Mouse (Mus musculus) stomach, postnatal 0 days (tissue): ENCODE measurements around the gene Shkbp1. TPM values are rescaled to one million over a fixed set of nuclear protein-coding genes. Genes with fewer than 3 reads are reported as not detected.
A peak's percentile ranks its signal among the peaks of the same experiment; 100 is the strongest.

Experiments used
- ATAC-seq: fragments of 200-750 bp; cut with Nextera tagmentation; 2 replicates; pipeline ENCODE4 v1.8.0; 2017; ENCODE audit not compliant: low FRiP score, low TSS enrichment
- DNase-seq: peaks from one replicate; pipeline ENCODE4 v3.0.0-alpha.2; 2016; ENCODE audit warnings: low spot score
- H3K27ac ChIP-seq: fragments of 300-500 bp; sonication (generic); replicated peaks from 2 replicates; pipeline ENCODE4 v1.5.1; 2014; ENCODE audit warnings: mild to moderate bottlenecking, control low read depth
- H3K27me3 ChIP-seq: fragments of 300-500 bp; sonication (generic); 2 replicates; pipeline ENCODE4 v1.6.1; 2014; ENCODE audit warnings: low read length; ENCODE audit not compliant: control insufficient read depth, insufficient read depth
- H3K36me3 ChIP-seq: fragments of 300-500 bp; sonication (generic); 2 replicates; pipeline ENCODE4 v1.6.1; 2014; ENCODE audit warnings: low read length, mixed read lengths; ENCODE audit not compliant: control insufficient read depth, insufficient read depth
- H3K4me1 ChIP-seq: fragments of 300-500 bp; sonication (generic); replicated peaks from 2 replicates; pipeline ENCODE4 v1.6.1; 2014; ENCODE audit warnings: antibody characterized with exemption; ENCODE audit not compliant: control insufficient read depth, insufficient read depth
- H3K4me2 ChIP-seq: fragments of 300-500 bp; sonication (generic); replicated peaks from 2 replicates; pipeline ENCODE4 v1.6.1; 2014; ENCODE audit warnings: low read depth, mild to moderate bottlenecking, control low read depth, moderate library complexity
- H3K4me3 ChIP-seq: fragments of 300-500 bp; sonication (generic); 2 replicates; pipeline ENCODE4 v1.5.1; 2014; ENCODE audit warnings: low read depth, low read length, control low read depth
- H3K9ac ChIP-seq: fragments of 300-500 bp; sonication (generic); 2 replicates; pipeline ENCODE4 v1.6.1; 2014; ENCODE audit warnings: mild to moderate bottlenecking, low read length, control low read depth, mixed read lengths
- H3K9me3 ChIP-seq: fragments of 300-500 bp; sonication (generic); 2 replicates; pipeline ENCODE4 v1.6.1; 2016; ENCODE audit warnings: low read length; ENCODE audit not compliant: control insufficient read depth
- CTCF ChIP-seq: IDR thresholded peaks from 2 replicates; pipeline ENCODE4 v1.5.1; 2016; ENCODE audit warnings: antibody characterized with exemption, low read depth, mild to moderate bottlenecking, moderate library complexity
- EP300 ChIP-seq: optimal IDR thresholded peaks from 2 replicates; pipeline ENCODE3; 2016; ENCODE audit warnings: antibody characterized with exemption
- WGBS: fragments of 180-500 bp; shearing (Covaris S2); extraction: QIAGEN DNeasy Blood & Tissue Kit; methylation state at CpG from one replicate; pipeline ENCODE4 v1.1.7; 2014; 5-methylcytosine and 5-hydroxymethylcytosine counted together
- polyA plus RNA-seq: library from polyadenylated mRNA; unstranded; fragments of >200 nt; fragmentation: Nextera tagmentation; extraction: Ambion mirVana; gene quantifications from 2 replicates; pipeline ENCODE4 v1.2.1, GENCODE M21; 2015

Shkbp1 gene
- polyA plus RNA-seq, 1 experiment from 2014 or later, result 26.3 TPM

- peak overlapping the region; percentile 55; the same call in 1 of the 2 replicates for H3K9ac ChIP-seq
- H3K27ac ChIP-seq, result no peak overlapping the region
- peak overlapping the region; percentile 72 for H3K4me2 ChIP-seq
- under 1% methylated on average over 49 of the region's 52 CpGs for whole genome bisulfite sequencing
- no peak for TF ChIP-seq EP300
- no peak for TF ChIP-seq CTCF
- peak; percentile 96 for ATAC-seq
- peak overlapping the region; percentile 40 for H3K4me3 ChIP-seq
- 0 out of 2 replicates have a peak, but pooled peaks cover 3% of the 10 kb centered on the region for H3K4me1 ChIP-seq
- H3K27me3 ChIP-seq, result peaks cover 2% of the 10 kb centered on the region; the same call in 1 of the 2 replicates
- DNase-seq, result peak; percentile 100
- no peaks in the 10 kb centered on the region for H3K9me3 ChIP-seq
- H3K36me3 ChIP-seq, result no peaks in the 10 kb centered on the region
These were observed 5.6 kb upstream of the Shkbp1 start for GRCm38 (mm10) chr7:27361283-27361946.

GRCm38 (mm10) chr7:27360749-27361148, 4.9 kb upstream of the Shkbp1 start:
- Histone ChIP-seq H3K4me3 (no peak overlapping the region), H3K9me3 (no peaks in the 10 kb centered on the region), H3K27me3 (peaks cover 2% of the 10 kb centered on the region; the same call in 1 of the 2 replicates), H3K4me1 (0 out of 2 replicates have a peak, but pooled peaks cover 5% of the 10 kb centered on the region), H3K4me2 (no peak overlapping the region), H3K9ac (no peak overlapping the region), H3K36me3 (no peaks in the 10 kb centered on the region), H3K27ac (no peak overlapping the region)
- no peak for DNase-seq
- ATAC-seq, result no peak
- 52% methylated on average over 6 of the region's 6 CpGs for WGBS
- TF ChIP-seq CTCF (no peak), EP300 (no peak)

GRCm38 (mm10) chr7:27359706-27360358, 4.0 kb upstream of the Shkbp1 start:
- WGBS, result 88% methylated on average over 9 of the region's 9 CpGs

GRCm38 (mm10) chr7:27359162-27359561, 3.3 kb upstream of the Shkbp1 start:
- no peak for ATAC-seq
- no peak for DNase-seq
- H3K9ac ChIP-seq, result no peak overlapping the region
- peaks cover 9% of the 10 kb centered on the region; the same call in 1 of the 2 replicates for H3K4me1 ChIP-seq
- H3K4me3 ChIP-seq, result no peak overlapping the region
- H3K27ac ChIP-seq, result no peak overlapping the region
- H3K27me3 ChIP-seq, result no peaks in the 10 kb centered on the region
- 58% methylated on average over 2 of the region's 2 CpGs for WGBS
- no peaks in the 10 kb centered on the region for H3K9me3 ChIP-seq
- no peaks in the 10 kb centered on the region for H3K36me3 ChIP-seq
- H3K4me2 ChIP-seq, result no peak overlapping the region
- TF ChIP-seq EP300, result no peak
- peak; percentile 26 for TF ChIP-seq CTCF

More at GRCm38 (mm10) chr7:27359706-27360358, 4.0 kb upstream of the Shkbp1 start:
- Histone ChIP-seq H3K9me3 (no peaks in the 10 kb centered on the region), H3K4me2 (no peak overlapping the region), H3K9ac (no peak overlapping the region), H3K4me1 (0 out of 2 replicates have a peak, but pooled peaks cover 5% of the 10 kb centered on the region), H3K4me3 (no peak overlapping the region), H3K27ac (no peak overlapping the region), H3K27me3 (peaks cover 2% of the 10 kb centered on the region; the same call in 1 of the 2 replicates), H3K36me3 (no peaks in the 10 kb centered on the region)
- ATAC-seq, result no peak
- no peak for DNase-seq
- TF ChIP-seq EP300 (no peak), CTCF (no peak)

DNA sequence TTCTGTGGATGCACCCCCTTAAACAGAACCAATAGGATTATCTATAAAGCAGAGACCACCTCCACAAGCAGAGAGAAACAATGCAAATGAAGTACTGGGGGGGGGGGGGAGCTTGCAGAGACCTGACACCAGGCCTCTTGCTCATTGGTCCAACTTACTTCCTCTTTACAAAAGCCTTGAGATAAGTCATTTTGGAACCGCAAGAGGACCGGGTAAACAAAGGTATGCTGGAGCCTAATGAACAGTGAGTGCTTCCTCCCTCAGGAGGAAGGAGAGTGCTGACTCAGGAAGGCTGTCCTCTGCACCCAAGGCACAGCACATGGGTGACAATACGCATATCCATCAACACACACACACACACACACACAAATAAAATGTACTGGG, 1.8 kb upstream of the Shkbp1 start:
- H3K9me3 ChIP-seq, result no peaks in the 10 kb centered on the region
- peak overlapping the region; percentile 77 for H3K4me2 ChIP-seq
- peak overlapping the region; percentile 88 for H3K27ac ChIP-seq
- TF ChIP-seq CTCF, result no peak
- no peak for DNase-seq
- no peak for ATAC-seq
- H3K4me3 ChIP-seq, result peak overlapping the region; percentile 68
- no peaks in the 10 kb centered on the region for H3K27me3 ChIP-seq
- H3K36me3 ChIP-seq, result no peaks in the 10 kb centered on the region
- 20% methylated on average over 3 of the region's 3 CpGs for WGBS
- H3K9ac ChIP-seq, result no peak overlapping the region
- peaks cover 9% of the 10 kb centered on the region; the same call in 1 of the 2 replicates for H3K4me1 ChIP-seq
